Mouse (Mus musculus): Measurements from ENCODE around the gene Mpzl2. TPM values are rescaled to one million over a fixed set of nuclear protein-coding genes. Genes with fewer than 3 reads are reported as not detected.

The Mpzl2 gene
- polyA plus RNA-seq, 1 experiment from 2014 or later = 1.1 TPM

DNA sequence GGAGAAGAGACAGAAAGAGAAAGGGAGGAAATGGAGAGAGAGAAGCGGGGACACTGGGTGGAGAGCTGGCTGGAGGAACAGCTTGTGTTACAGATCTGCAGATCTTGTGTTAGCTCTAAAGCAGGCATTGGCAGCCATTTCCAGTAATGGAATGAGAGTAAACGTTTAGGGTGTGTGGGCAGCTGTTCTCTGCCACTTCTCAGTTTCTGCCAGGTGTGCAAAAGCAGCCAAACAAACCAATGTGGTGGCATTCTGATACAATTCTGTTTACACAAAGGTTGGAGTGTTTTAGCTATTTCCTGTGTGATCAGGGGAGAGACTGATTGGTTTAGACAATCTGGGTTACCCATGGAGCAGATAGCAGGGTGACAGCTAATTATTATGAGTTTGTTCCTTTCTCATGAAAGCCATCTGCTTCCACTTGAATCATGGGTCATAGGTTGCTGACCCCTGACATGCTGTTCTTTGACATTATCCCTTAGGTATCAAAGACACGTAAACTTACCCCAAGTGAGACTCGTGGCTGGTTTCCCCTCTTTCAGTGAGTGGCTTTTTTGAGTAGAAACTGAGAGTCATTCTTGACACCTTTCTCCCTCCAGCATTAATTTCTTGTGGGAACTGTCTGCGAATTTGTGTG, 18.8 kb downstream of the Mpzl2 start:
- Histone ChIP-seq H3K36me3 (no peaks in the 10 kb centered on the region), H3K4me3 (no peak overlapping the region), H3K9ac (no peak overlapping the region), H3K27ac (no peak overlapping the region), H3K9me3 (replicated peaks) (no peaks in the 10 kb centered on the region), H3K27me3 (peaks cover 55% of the 10 kb centered on the region), H3K4me2 (no peak overlapping the region), H3K4me1 (replicated peaks) (no peaks in the 10 kb centered on the region)
- ATAC-seq (replicated peaks; ENCODE audit: insufficient number of reproducible peaks, insufficient read depth, low FRiP score, low read depth) = no peak
- 52% methylated on average over 5 of the region's 5 CpGs for WGBS

DNA sequence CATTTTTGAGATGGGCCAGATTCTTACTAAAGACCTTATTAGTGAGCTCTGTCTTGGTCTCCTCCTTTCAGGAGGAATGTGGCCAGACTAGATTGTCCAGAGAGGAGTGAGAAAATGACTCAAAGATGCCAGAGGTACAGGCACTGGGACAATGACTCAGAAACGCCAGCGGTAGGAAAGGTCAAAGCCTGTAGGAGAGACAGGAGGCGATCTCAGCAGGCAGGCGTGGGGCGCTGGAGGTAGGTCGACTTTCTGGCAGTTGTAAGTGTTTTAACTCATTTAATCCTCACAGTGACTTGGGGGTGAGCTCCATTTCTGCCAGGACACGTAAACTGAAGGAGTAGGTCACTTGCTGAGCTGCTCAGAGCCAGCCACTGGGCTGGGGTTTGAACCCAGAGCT, 20.6 kb downstream of the Mpzl2 start:
- Histone ChIP-seq H3K4me1 (replicated peaks) (no peaks in the 10 kb centered on the region), H3K27me3 (peaks cover 45% of the 10 kb centered on the region), H3K36me3 (no peaks in the 10 kb centered on the region), H3K9ac (no peak overlapping the region), H3K4me3 (no peak overlapping the region), H3K4me2 (no peak overlapping the region), H3K27ac (no peak overlapping the region), H3K9me3 (replicated peaks) (no peaks in the 10 kb centered on the region)
- 35% methylated on average over 7 of the region's 7 CpGs for WGBS
- ATAC-seq (replicated peaks; ENCODE audit: insufficient number of reproducible peaks, insufficient read depth, low FRiP score, low read depth) = no peak

DNA sequence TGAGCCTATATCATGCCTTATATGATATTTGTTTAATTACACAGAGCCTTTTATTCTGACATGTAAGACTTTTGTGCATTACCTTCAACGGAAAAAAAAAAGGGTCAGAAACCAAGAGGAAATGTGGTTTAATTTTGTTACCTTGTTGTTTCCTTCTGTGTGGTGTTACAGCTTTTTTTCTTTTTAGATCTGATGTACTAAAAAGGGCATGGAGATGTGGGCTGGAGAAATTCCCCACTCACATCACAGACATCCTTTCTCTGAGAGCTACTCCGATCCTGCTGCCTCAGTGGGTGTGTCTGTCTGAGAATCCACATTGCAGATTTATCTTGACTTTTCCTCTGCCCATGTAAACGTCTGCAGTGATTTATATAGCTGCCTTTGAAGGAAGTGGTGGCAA, 23.1 kb downstream of the Mpzl2 start:
- Histone ChIP-seq H3K9ac (no peak overlapping the region), H3K27me3 (peaks cover 28% of the 10 kb centered on the region), H3K36me3 (no peaks in the 10 kb centered on the region), H3K4me3 (no peak overlapping the region), H3K4me1 (replicated peaks) (no peaks in the 10 kb centered on the region), H3K27ac (no peak overlapping the region), H3K4me2 (no peak overlapping the region), H3K9me3 (replicated peaks) (no peaks in the 10 kb centered on the region)
- no peak for ATAC-seq (replicated peaks; ENCODE audit: insufficient number of reproducible peaks, insufficient read depth, low FRiP score, low read depth)
- WGBS = 52% methylated on average over 3 of the region's 3 CpGs

DNA sequence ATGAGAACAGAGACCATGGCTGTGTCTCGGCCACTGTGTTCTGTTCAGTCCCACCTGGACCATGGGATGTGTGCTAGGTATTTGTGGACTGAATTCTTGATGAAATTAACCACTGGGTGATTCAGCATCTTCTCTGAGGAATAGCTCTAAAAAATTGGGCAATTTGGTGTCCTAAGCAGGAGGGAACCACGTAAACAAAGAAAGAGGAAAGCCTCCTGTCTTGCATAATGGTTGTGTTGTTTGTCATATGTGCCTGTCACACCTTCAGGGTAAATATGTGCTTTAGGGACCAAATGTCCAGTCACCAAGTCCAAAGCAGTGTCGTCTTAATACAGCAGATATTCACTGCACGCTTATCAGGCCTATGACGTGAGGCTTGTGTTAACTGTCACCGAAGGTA, 24.8 kb downstream of the Mpzl2 start:
- no peak overlapping the region for H3K4me2 ChIP-seq
- WGBS = 68% methylated on average over 6 of the region's 6 CpGs
- no peaks in the 10 kb centered on the region for H3K4me1 ChIP-seq (replicated peaks)
- H3K9ac ChIP-seq = no peak overlapping the region
- H3K4me3 ChIP-seq = no peak overlapping the region
- H3K27ac ChIP-seq = no peak overlapping the region
- no peaks in the 10 kb centered on the region for H3K36me3 ChIP-seq
- H3K9me3 ChIP-seq (replicated peaks) = no peaks in the 10 kb centered on the region
- H3K27me3 ChIP-seq = peaks cover 16% of the 10 kb centered on the region; the same call in 1 of the 2 replicates
- ATAC-seq (replicated peaks; ENCODE audit: insufficient number of reproducible peaks, insufficient read depth, low FRiP score, low read depth) = no peak

DNA sequence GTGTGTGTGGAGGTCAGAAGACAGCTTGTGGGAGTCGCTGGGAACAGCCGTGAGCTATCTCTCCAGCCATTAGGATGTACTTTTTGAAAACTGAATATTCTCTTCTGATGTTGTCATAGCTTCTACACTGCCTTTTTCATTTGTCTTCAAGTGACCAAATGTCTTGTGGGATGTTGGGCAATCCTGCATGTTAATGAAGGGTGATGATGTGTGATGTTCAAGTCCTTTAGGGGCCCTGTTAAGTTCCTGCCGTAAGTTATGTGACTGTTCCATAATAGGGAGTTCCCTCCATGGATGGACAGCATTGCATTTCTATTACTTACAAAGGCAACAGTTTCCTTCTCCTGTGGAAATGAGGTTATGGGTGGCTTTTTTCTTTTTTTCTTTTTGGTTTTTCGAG, 27.1 kb downstream of the Mpzl2 start:
- Histone ChIP-seq H3K4me1 (replicated peaks) (no peaks in the 10 kb centered on the region), H3K36me3 (no peaks in the 10 kb centered on the region), H3K9me3 (replicated peaks) (no peaks in the 10 kb centered on the region), H3K27ac (no peak overlapping the region), H3K4me3 (no peak overlapping the region), H3K4me2 (no peak overlapping the region), H3K27me3 (0 out of 2 replicates have a peak, but pooled peaks cover 6% of the 10 kb centered on the region), H3K9ac (no peak overlapping the region)
- 73% methylated on average over 4 of the region's 4 CpGs for WGBS
- no peak for ATAC-seq (replicated peaks; ENCODE audit: insufficient number of reproducible peaks, insufficient read depth, low FRiP score, low read depth)

DNA sequence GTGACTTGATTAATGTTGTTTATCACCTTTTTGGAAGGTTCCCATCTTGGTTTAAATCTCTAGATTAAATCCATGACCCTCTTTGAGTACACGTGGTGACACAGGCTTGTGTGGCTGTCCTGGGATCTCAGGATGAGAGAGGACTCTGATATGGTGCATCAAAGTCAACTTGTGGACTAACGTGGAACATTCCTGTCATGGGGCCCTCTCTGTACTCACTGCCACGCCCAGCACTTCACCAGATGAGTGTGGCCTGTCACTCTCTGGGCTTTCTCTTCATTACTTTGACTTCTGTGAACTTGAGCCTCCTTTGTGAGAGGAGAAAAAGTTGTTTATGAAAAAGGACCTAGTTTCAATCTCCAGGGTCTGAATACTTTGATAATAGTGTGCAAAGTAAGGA, 32.2 kb downstream of the Mpzl2 start:
- Histone ChIP-seq H3K9ac (no peak overlapping the region), H3K4me2 (no peak overlapping the region), H3K4me1 (replicated peaks) (no peaks in the 10 kb centered on the region), H3K4me3 (no peak overlapping the region), H3K36me3 (no peaks in the 10 kb centered on the region), H3K9me3 (replicated peaks) (no peaks in the 10 kb centered on the region), H3K27ac (no peak overlapping the region), H3K27me3 (no peaks in the 10 kb centered on the region)
- 33% methylated on average over 3 of the region's 3 CpGs for WGBS
- no peak for ATAC-seq (replicated peaks; ENCODE audit: insufficient number of reproducible peaks, insufficient read depth, low FRiP score, low read depth)

GRCm38 (mm10) chr9:45077859-45078258, 38.3 kb downstream of the Mpzl2 start:
- Histone ChIP-seq H3K36me3 (no peaks in the 10 kb centered on the region), H3K4me1 (replicated peaks) (no peaks in the 10 kb centered on the region), H3K9ac (no peak overlapping the region), H3K27me3 (peaks cover 12% of the 10 kb centered on the region), H3K4me3 (no peak overlapping the region), H3K9me3 (replicated peaks) (no peaks in the 10 kb centered on the region), H3K4me2 (no peak overlapping the region), H3K27ac (no peak overlapping the region)
- WGBS = 69% methylated on average over 3 of the region's 3 CpGs
- ATAC-seq (replicated peaks; ENCODE audit: insufficient number of reproducible peaks, insufficient read depth, low FRiP score, low read depth) = no peak

DNA sequence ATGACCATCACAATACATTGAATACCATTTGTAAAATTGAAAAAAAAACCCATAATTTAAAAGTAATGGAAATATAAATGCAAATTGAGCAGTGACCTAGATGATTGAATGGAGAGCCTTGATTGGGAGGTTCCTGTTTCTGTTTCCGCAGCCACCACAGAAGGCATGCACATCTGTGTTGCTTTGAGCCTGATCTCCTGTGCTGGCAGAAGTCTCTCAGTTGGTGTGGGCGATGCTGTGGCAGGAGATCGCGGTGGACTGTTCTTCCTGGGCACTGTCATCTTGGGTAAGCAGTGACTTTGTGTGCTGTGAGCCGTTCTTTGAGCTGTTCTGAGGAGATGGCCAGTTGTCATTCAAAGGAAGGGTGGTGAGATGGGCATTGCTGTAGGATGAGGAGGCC, 39.4 kb downstream of the Mpzl2 start, which contains the start of gene Jaml:
Gene Jaml, plus strand, starts transcription at position 173 of the 400 bp plus-strand sequence.
- H3K9ac ChIP-seq = no peak within 1 kb of the TSS
- no peak within 1 kb of the TSS for H3K27ac ChIP-seq
- no peaks in the 10 kb centered on the region for H3K9me3 ChIP-seq (replicated peaks)
- H3K4me3 ChIP-seq = no peak within 1 kb of the TSS
- no peak for ATAC-seq (replicated peaks; ENCODE audit: insufficient number of reproducible peaks, insufficient read depth, low FRiP score, low read depth)
- peaks cover 12% of the 10 kb centered on the region for H3K27me3 ChIP-seq
- H3K4me2 ChIP-seq = no peak within 1 kb of the TSS
- no peaks in the 10 kb centered on the region for H3K4me1 ChIP-seq (replicated peaks)
- no peaks in the 10 kb centered on the region for H3K36me3 ChIP-seq
- 69% methylated on average over 5 of the region's 5 CpGs for WGBS

DNA sequence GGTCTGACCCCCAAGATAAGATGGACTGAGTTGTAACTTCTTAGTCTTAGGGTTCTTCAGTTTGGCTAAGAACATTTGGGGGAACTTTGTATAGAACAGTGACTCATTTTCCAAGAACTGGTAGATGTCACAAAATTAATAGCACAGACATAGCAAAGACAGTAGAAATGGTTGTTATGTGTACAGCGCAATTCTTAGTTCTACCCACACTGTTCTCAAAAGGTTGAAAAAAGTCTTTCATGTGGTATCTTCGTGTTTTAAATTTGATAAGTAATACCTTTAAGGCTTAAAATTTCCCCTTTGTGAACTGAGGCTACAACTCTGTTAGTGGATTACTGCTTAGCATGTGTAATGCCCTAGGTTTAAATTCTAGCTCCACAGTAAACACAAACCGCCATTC, 43.5 kb downstream of the Mpzl2 start:
- H3K9me3 ChIP-seq (replicated peaks) = no peaks in the 10 kb centered on the region
- H3K4me1 ChIP-seq (replicated peaks) = no peaks in the 10 kb centered on the region
- no peak overlapping the region for H3K27ac ChIP-seq
- peaks cover 15% of the 10 kb centered on the region for H3K27me3 ChIP-seq
- H3K9ac ChIP-seq = no peak overlapping the region
- H3K4me2 ChIP-seq = no peak overlapping the region
- 87% methylated on average over 3 of the region's 3 CpGs for WGBS
- ATAC-seq (replicated peaks; ENCODE audit: insufficient number of reproducible peaks, insufficient read depth, low FRiP score, low read depth) = no peak
- no peaks in the 10 kb centered on the region for H3K36me3 ChIP-seq
- no peak overlapping the region for H3K4me3 ChIP-seq

GRCm38 (mm10) chr9:45084556-45084955, 45.0 kb downstream of the Mpzl2 start:
- Histone ChIP-seq H3K27ac (no peak overlapping the region), H3K9me3 (replicated peaks) (no peaks in the 10 kb centered on the region), H3K27me3 (peaks cover 14% of the 10 kb centered on the region), H3K36me3 (no peaks in the 10 kb centered on the region), H3K4me3 (no peak overlapping the region), H3K4me2 (no peak overlapping the region), H3K4me1 (replicated peaks) (no peaks in the 10 kb centered on the region), H3K9ac (no peak overlapping the region)
- no peak for ATAC-seq (replicated peaks; ENCODE audit: insufficient number of reproducible peaks, insufficient read depth, low FRiP score, low read depth)
- 57% methylated on average over 5 of the region's 5 CpGs for WGBS

DNA sequence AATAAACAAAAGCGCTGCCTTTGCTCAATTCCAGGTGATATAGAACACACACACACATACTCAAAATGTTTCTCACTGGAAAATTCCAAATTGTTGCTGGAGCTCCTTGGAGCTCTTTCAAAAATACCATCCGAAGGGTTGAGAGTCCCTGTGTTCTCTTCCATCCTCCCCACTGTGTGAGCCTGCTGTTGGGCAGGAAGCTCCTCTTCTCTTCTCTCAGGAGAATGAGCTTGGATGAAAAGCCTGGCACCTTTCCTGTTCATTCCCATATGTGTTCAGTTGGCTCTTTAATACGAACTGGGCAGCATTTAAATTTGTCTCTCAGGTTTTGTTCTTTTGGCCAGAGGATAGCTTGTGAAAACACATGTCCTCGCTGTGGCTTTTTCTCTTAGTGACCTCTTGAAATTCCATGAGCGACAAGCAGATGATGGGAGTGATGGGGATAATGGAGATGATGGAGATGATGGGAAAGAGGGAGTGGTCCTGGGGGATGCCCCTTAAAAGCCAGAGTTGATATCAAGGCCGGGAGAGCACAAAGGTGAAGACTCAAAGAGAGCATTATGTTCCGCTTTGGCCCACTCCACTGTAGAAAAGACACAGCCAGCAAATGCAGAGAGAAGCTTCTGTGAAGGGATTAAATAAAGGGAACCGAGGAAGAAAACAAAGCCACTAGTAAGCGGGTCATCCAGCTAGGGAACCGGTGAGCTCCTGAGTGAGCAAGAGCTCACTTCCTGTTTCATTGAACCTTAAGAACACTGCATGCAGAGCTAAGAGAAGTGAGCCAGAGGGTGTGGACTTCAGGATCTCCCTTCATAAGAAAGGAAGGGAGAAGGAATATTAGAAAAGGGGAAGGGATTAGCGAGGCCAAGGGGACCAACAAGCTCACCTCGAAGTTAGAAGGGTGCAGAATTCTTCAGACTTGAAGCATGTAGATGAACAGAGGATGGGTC, 46.4 kb downstream of the Mpzl2 start:
- no peak overlapping the region for H3K4me2 ChIP-seq
- no peak overlapping the region for H3K27ac ChIP-seq
- 67% methylated on average over 12 of the region's 12 CpGs for WGBS
- no peaks in the 10 kb centered on the region for H3K4me1 ChIP-seq (replicated peaks)
- ATAC-seq (replicated peaks; ENCODE audit: insufficient number of reproducible peaks, insufficient read depth, low FRiP score, low read depth) = no peak
- H3K27me3 ChIP-seq = peaks cover 6% of the 10 kb centered on the region
- no peaks in the 10 kb centered on the region for H3K36me3 ChIP-seq
- no peak overlapping the region for H3K9ac ChIP-seq
- no peaks in the 10 kb centered on the region for H3K9me3 ChIP-seq (replicated peaks)
- H3K4me3 ChIP-seq = no peak overlapping the region
